Mouse (Mus musculus) left cerebral cortex, adult 2 months (tissue): ENCODE data around the gene Sertad1. TPM values are rescaled to one million over a fixed set of nuclear protein-coding genes. Genes with fewer than 3 reads are reported as not detected.
"Not testable (repeated sequence)": the region's sequence is repeated elsewhere in the genome, so short reads cannot be mapped to it uniquely, and the experiment has no call there.

ENCODE experiments used
- DNase-seq, 2 experiments: peaks; one replicate each; pipeline ENCODE4 v3.0.0; 2021 to 2022; ENCODE audit warnings: low spot score in 2 of 2, mixed read lengths in 1 of 2; ENCODE audit errors: extremely low spot score in 1 of 2
- H3K27ac ChIP-seq: fragments of 200-600 bp; 2 replicates; pipeline ENCODE4 v1.8.1; 2022
- H3K4me3 ChIP-seq: fragments of 200-600 bp; 2 replicates; pipeline ENCODE4 v1.8.1; 2022
- CTCF ChIP-seq: fragments of 200-600 bp; IDR thresholded peaks from 2 replicates; pipeline ENCODE4 v1.8.1; 2022; ENCODE audit warnings: antibody characterized with exemption, mild to moderate bottlenecking, moderate library complexity
- intact Hi-C: fragments of 180-260 bp; cut with DNase I; formaldehyde crosslinking; loops from one replicate; pipeline ENCODE4 v1.15.1; 2025
- total RNA-seq, 2 experiments: library from RNA; stranded (reverse); gene quantifications; 2 replicates each; pipeline ENCODE4 v1.2.3; 2021

Gene Sertad1
- total RNA-seq, 2 experiments from 2014 or later, result 18.8 to 21.7 TPM

DNA sequence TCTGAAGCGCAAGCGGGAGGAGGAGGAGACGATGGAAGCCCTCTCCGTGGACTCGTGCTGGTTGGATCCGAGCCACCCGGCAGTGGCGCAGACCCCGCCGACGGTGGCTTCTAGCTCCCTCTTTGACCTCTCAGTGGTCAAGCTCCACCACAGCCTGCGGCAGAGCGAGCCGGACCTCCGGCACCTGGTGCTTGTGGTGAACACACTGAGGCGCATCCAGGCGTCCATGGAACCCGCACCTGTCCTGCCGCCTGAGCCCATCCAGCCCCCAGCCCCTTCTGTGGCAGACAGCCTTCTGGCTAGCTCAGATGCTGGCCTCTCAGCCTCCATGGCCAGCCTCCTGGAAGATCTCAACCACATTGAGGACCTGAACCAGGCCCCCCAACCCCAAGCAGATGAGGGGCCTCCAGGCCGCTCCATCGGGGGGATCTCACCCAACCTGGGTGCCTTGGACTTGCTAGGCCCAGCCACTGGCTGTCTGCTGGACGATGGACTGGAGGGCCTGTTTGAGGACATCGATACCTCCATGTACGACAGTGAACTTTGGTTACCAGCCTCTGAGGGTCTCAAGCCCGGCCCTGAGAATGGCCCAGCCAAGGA, 2.7 kb downstream of the Sertad1 start:
- no peak for DNase-seq
- no peak for TF ChIP-seq CTCF
- H3K27ac ChIP-seq, result peak overlapping the region; percentile 83
- intact Hi-C loops, result loop anchor here (5.0 to 10.0 kb wide), 2 partner anchors 195 to 257 kb away; partner anchors contain the start of genes Coq8b and Zfp607b
- H3K4me3 ChIP-seq, result no peak overlapping the region

DNA sequence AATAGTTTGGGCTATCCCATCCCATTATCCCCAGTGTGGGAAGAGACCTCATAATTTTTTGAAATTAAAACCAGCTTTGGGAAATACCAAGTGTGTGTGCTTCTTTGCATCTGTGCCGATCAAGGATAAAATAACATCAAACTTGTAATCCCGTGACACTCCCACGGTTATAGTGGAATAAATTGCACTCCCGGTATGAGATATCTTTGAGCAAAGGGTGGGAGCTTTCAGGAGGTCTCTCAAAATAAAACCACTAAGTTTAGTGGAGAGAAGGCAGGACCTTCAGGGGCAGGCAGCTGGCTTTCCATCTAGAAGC, 3.5 kb downstream of the Sertad1 start:
- intact Hi-C loops, result loop anchor here (1.0 to 5.0 kb wide), 3 partner anchors 17 to 153 kb away; partner anchors contain the start of genes Akt2, Ltbp4 and Sertad3
- H3K27ac ChIP-seq, result peak overlapping the region; percentile 83
- H3K4me3 ChIP-seq, result peak overlapping the region; percentile 45
- no peak for DNase-seq
- TF ChIP-seq CTCF, result no peak

DNA sequence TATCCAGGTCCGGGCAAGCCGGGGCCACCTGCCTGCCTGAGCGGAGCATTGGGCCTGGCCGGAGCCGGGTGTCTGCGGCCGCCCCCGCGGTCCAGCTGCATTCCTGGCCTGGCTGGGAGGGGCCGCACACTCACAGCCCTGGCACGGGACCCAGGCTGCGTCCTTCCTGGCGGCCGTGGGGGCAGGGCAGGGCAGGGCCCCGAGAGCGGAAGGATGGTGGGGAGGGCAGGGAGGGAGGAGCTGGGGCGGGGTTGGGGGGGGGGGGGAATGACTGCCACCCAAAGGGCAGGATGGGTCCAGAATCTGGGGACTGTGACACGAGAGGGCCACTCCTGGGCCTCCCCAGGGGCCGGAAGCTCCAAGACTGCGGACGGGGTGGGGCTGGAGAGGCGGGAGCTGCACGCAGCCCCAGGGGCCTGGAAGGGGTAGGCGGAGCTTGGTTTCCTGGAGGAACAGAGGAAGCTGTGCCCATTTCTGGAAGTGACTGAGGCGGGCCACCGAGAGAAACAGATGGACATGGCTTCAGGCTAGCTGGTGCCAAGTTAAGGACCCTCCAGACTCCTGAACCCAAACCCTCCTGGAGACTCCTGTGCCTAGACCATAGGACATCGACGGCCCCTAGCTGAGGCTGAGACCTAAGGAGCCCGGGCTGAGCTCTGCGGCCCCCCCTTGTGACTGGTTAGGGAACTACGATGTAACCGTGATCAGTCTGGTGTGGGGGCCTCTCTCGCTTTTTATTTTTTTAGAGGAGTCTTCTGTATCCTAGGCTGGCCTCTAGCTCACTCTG, 4.0 kb downstream of the Sertad1 start:
- intact Hi-C loops, result loop anchor here (1.0 to 5.0 kb wide), 3 partner anchors 17 to 154 kb away; partner anchors contain the start of genes Akt2, Ltbp4 and Sertad3
- peak; percentile 80 to 82 for DNase-seq
- peak; percentile 92 for TF ChIP-seq CTCF
- H3K4me3 ChIP-seq, result peak overlapping the region; percentile 45
- H3K27ac ChIP-seq, result peak overlapping the region; percentile 83

DNA sequence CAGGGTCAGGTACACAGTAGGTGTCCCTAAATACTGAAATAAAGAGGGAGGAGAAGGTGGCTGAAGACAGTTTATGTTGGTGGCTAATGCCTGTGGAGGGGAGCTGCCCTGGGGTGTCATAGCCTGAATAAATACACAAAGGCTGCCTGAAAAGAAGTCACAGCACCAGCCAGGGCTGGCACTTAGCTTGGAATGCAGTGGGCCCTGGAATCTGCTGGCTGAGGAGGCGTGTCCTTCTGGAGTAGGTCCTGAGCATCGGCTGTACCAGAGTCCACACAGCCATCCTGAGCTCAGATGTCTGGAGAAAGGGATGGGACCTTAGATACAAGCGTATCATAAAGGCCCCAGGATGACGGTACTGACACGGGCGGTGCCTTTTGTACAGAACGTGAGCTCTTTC, 5.1 kb downstream of the Sertad1 start:
- H3K27ac ChIP-seq, result no peak overlapping the region
- intact Hi-C loops, result loop anchor here (2.0 to 5.0 kb wide), 3 partner anchors 15 to 155 kb away; partner anchors contain the start of genes Akt2 and Ltbp4
- DNase-seq, result no peak
- no peak overlapping the region for H3K4me3 ChIP-seq
- TF ChIP-seq CTCF, result no peak

DNA sequence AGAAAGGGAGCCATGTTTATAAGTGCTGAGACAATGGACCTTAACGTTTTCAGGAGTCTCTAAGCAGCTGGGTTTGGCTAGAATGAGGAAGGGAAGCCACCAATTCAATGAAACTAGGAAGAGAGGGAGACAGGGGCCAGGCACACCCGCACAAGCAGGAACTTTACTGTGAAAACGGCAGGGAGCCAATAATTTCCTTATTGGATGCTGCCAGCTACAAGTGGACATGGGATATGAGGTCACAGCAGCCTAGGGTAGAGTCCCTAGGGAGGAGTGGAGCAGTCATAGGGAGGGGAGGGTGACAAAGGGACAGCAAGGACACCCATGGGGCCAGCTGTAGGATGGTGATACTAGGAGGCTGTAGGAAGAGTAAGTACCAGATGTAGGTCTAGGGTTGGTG, 6.3 kb downstream of the Sertad1 start:
- H3K4me3 ChIP-seq, result no peak overlapping the region
- intact Hi-C loops, result loop anchor here (2.0 to 5.0 kb wide), 2 partner anchors 14 to 99 kb away; partner anchors contain the start of gene Akt2
- TF ChIP-seq CTCF, result no peak
- no peak overlapping the region for H3K27ac ChIP-seq
- no peak for DNase-seq

DNA sequence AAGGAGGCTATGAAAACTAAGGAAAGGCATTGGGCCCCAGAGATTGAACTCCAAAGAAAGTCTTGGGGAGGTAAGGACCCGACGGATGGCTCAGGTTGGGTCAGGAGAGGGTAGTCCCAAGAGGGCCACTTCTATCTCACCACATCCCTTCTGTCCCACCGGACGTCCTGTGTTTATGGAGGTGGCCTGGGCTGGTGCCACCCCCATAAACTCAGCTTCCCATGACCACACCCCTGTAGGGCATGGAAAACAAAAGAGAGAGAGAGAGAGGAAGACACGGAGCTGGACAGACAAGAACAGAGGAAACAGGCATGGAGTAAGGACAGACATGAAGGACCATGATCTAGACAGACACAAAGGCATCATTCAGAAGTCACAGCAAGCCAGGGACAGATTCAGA, 6.7 kb downstream of the Sertad1 start:
- DNase-seq, result no peak
- H3K27ac ChIP-seq, result no peak overlapping the region
- no peak for TF ChIP-seq CTCF
- no peak overlapping the region for H3K4me3 ChIP-seq
- intact Hi-C loops, result loop anchor here (2.0 to 5.0 kb wide), 2 partner anchors 13 to 99 kb away; partner anchors contain the start of gene Akt2

DNA sequence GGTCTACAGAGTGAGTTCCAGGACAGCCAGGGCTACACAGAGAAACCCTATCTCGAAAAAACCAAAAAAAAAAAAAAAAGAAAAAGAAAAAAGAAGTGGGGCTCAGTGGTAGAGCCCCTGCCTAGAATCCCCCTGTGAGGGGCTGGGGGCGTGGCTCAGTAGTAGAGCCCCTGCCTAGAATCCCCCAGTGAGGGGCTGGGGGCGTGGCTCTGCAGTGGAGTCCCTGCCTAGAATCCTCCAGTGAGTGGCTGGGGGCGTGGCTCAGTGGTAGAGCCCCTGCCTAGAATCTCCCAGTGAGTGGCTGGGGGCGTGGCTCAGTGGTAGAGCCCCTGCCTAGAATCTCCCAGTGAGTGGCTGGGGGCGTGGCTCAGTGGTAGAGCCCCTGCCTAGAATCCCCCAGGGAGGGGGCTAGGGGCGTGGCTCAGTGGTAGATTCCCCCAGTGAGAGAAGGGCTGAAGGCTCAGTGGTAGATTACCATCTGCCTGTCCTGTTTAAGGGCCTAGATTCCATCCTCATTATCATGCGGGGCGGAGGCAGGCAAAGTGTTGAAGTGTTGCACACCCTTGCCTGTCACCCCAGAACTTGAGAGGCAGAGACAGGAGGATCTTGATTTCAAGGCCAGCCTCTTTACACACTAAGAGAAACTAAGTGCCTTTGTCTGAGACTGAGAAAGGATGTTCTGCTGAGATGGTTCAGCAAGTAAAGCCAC, 8.1 kb downstream of the Sertad1 start:
- not testable (repeated sequence) for H3K4me3 ChIP-seq, DNase-seq, H3K27ac ChIP-seq
- intact Hi-C loops, result loop anchor here (5.0 kb wide), 1 partner anchor 97 kb away; the partner anchor contains the start of gene Akt2

DNA sequence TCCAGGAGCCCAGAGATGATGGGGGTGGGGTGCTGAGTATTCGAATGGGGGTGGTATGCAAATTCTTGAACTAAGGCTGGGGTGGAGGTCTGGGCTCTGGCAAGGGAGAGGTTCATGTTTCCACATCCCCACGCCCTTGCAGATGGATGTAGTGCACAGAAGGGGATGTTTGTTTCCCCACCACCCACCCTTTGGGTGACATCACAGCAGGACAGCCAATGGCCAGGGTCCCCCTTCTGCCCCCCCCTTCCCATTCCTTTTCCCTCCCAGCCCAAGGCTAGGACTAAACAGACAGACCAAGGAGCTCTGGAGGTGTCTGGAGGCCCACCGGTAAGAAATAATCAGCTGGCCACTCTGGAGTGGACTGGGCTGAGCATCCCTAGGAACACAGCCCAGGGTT, 12.3 kb downstream of the Sertad1 start, which contains the start of gene Prx:
Gene Prx, plus strand, starts transcription at position 289 of the 400 bp plus-strand sequence.
- TF ChIP-seq CTCF, result no peak
- H3K4me3 ChIP-seq, result no peak within 1 kb of the TSS
- intact Hi-C loops, result no loop called here
- DNase-seq, result no peak
- H3K27ac ChIP-seq, result no peak within 1 kb of the TSS

DNA sequence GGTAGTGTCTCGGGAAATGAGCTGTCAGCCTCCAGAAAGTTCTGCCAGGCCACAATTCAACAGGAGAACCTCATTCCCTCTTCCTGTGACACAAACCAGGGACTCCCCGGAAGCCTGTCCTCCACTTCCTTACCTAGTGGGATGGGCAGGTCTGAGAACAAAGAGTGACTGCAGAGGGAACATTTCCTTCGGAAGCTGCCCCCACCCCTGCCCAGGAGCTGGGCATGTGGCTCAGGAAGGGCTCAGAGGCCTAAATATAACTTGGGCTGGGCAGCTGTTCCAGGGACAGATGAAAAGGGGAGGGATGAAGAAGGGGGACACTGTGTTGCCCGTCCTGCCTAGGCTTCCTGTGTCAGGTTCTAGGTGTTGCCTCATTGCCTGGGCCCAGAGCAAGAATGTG, 14.9 kb downstream of the Sertad1 start:
- H3K4me3 ChIP-seq, result no peak overlapping the region
- no peak for TF ChIP-seq CTCF
- no peak overlapping the region for H3K27ac ChIP-seq
- DNase-seq, result no peak
- intact Hi-C loops, result no loop called here

DNA sequence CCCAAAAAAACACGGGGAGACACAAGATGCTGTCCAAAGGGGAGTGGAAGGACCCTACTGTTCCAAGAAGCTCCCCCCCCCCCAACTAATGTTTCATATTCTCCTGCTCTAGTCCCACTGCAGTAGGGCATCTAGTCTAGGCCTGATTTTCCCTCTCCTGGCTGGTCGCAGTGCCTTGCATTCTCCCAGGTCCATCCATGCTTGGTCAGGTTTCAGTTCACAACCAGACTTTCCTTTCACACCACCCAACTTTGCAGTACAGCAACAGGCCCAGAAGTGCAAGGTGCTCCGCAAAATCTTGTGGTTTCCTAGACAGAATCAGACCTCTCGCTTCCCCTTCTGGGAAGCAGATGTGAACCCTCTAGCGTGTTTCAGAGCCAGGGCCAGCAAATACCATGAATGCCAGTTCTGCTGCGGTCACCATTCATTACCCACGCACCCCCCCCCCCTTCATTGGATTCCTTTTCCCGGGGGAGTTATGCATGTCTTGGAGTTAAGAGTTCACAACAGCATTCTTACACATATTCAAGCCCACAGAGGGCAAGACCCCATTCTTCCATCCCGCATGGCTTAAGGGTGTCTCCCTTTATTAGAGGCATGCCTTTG, 20.2 kb downstream of the Sertad1 start:
- DNase-seq, result no peak
- H3K27ac ChIP-seq, result no peak overlapping the region
- TF ChIP-seq CTCF, result no peak
- intact Hi-C loops, result loop anchor here (2.0 to 5.0 kb wide), 2 partner anchors 14 to 60 kb away; partner anchors contain the start of genes Blvrb and Sptbn4
- no peak overlapping the region for H3K4me3 ChIP-seq
